Mouse (Mus musculus) liver, embryonic 16.5 days (tissue): ENCODE data around the gene Chrna3. TPM values are rescaled to one million over a fixed set of nuclear protein-coding genes. Genes with fewer than 3 reads are reported as not detected.

ENCODE experiments used
- ATAC-seq: fragments of 200-750 bp; cut with Nextera tagmentation; 2 replicates; pipeline ENCODE4 v1.8.0; 2017; ENCODE audit warnings: low read depth, mild to moderate bottlenecking, moderate number of reproducible peaks, moderate library complexity
- H3K27ac ChIP-seq: fragments of 300-500 bp; sonication (generic); 2 replicates; pipeline ENCODE4 v1.5.1; 2014; ENCODE audit warnings: mild to moderate bottlenecking, low read length
- H3K27me3 ChIP-seq: fragments of 300-500 bp; sonication (generic); 2 replicates; pipeline ENCODE4 v1.6.1; 2014; ENCODE audit warnings: low read depth, low read length, mixed read lengths; ENCODE audit not compliant: control insufficient read depth, insufficient read depth
- H3K36me3 ChIP-seq: fragments of 300-500 bp; sonication (generic); 2 replicates; pipeline ENCODE4 v1.6.1; 2014; ENCODE audit warnings: mild to moderate bottlenecking; ENCODE audit not compliant: control insufficient read depth, insufficient read depth
- H3K4me1 ChIP-seq: fragments of 300-500 bp; sonication (generic); 2 replicates; pipeline ENCODE4 v1.6.1; 2014; ENCODE audit warnings: low read depth, low read length, mixed read lengths; ENCODE audit not compliant: control insufficient read depth
- H3K4me2 ChIP-seq: fragments of 300-500 bp; sonication (generic); 2 replicates; pipeline ENCODE4 v1.6.1; 2014; ENCODE audit warnings: low read depth, low read length, mixed read lengths
- H3K4me3 ChIP-seq: fragments of 300-500 bp; sonication (generic); 2 replicates; pipeline ENCODE4 v1.5.1; 2014; ENCODE audit warnings: low read depth, mild to moderate bottlenecking, low read length
- H3K9ac ChIP-seq: fragments of 300-500 bp; sonication (generic); 2 replicates; pipeline ENCODE4 v1.6.1; 2014; ENCODE audit warnings: low read depth, low read length
- H3K9me3 ChIP-seq: fragments of 300-500 bp; sonication (generic); replicated peaks from 2 replicates; pipeline ENCODE4 v1.6.1; 2016; ENCODE audit warnings: low read length; ENCODE audit not compliant: control insufficient read depth
- WGBS: fragments of 180-500 bp; shearing (Covaris S2); extraction: QIAGEN DNeasy Blood & Tissue Kit; methylation state at CpG from one replicate; pipeline ENCODE4 v1.1.7; 2014; ENCODE audit not compliant: insufficient replicate concordance; 5-methylcytosine and 5-hydroxymethylcytosine counted together
- polyA plus RNA-seq: library from polyadenylated mRNA; unstranded; fragments of >200 nt; fragmentation: Nextera tagmentation; extraction: Ambion mirVana; gene quantifications from 2 replicates; pipeline ENCODE4 v1.2.1, GENCODE M21; 2015

The Chrna3 gene
- polyA plus RNA-seq, 1 experiment from 2014 or later, result 0.05 TPM

- Histone ChIP-seq H3K36me3 (no peaks in the 10 kb centered on the region), H3K4me3 (no peak overlapping the region), H3K4me1 (no peaks in the 10 kb centered on the region), H3K9me3 (no peaks in the 10 kb centered on the region), H3K4me2 (no peak overlapping the region), H3K27ac (no peak overlapping the region), H3K9ac (no peak overlapping the region), H3K27me3 (peaks cover 2% of the 10 kb centered on the region; the same call in 1 of the 2 replicates)
- no peak for ATAC-seq
- WGBS, result 28% methylated on average over 8 of the region's 8 CpGs
Measured at GRCm38 (mm10) chr9:55043688-55044087, 17.3 kb upstream of the Chrna3 start.

DNA sequence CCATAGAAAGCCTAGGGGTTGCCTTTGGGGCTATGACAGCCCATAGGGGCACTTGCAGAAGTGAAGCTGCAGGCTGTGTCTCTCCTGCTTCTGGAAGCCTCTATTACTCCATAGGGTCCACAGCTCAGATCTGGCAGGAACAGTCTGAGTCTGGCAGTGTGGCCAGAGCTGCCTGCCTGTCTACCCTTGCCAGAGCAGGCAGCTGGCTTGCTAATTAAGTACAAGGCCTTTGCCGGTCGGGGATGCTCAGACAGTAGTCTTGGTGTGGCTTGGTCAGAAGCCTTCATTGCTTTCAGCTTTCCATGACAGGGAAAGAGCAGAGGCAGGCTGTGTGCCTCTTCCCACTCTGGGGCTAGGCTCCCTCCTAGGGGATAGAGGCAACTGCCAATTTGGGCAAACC is 15.0 kb upstream of the Chrna3 start:
- 56% methylated on average over 2 of the region's 2 CpGs for WGBS
- Histone ChIP-seq H3K4me3 (no peak overlapping the region), H3K27ac (no peak overlapping the region), H3K9me3 (no peaks in the 10 kb centered on the region), H3K4me2 (no peak overlapping the region), H3K9ac (no peak overlapping the region), H3K4me1 (no peaks in the 10 kb centered on the region), H3K36me3 (no peaks in the 10 kb centered on the region), H3K27me3 (no peaks in the 10 kb centered on the region)
- no peak for ATAC-seq

- no peaks in the 10 kb centered on the region for H3K27me3 ChIP-seq
- H3K9ac ChIP-seq, result no peak overlapping the region
- no peak overlapping the region for H3K4me2 ChIP-seq
- H3K4me3 ChIP-seq, result no peak overlapping the region
- no peak overlapping the region for H3K27ac ChIP-seq
- WGBS, result 56% methylated on average over 5 of the region's 5 CpGs
- ATAC-seq, result no peak
- no peaks in the 10 kb centered on the region for H3K9me3 ChIP-seq
- H3K4me1 ChIP-seq, result no peaks in the 10 kb centered on the region
- no peaks in the 10 kb centered on the region for H3K36me3 ChIP-seq
Measured at GRCm38 (mm10) chr9:55039983-55040382, 13.6 kb upstream of the Chrna3 start.

GRCm38 (mm10) chr9:55038948-55039347 is 12.6 kb upstream of the Chrna3 start:
- Histone ChIP-seq H3K27ac (no peak overlapping the region), H3K4me2 (no peak overlapping the region), H3K36me3 (no peaks in the 10 kb centered on the region), H3K9me3 (no peaks in the 10 kb centered on the region), H3K4me3 (no peak overlapping the region), H3K9ac (no peak overlapping the region), H3K27me3 (no peaks in the 10 kb centered on the region), H3K4me1 (no peaks in the 10 kb centered on the region)
- 62% methylated on average over 8 of the region's 8 CpGs for WGBS
- ATAC-seq, result no peak

DNA sequence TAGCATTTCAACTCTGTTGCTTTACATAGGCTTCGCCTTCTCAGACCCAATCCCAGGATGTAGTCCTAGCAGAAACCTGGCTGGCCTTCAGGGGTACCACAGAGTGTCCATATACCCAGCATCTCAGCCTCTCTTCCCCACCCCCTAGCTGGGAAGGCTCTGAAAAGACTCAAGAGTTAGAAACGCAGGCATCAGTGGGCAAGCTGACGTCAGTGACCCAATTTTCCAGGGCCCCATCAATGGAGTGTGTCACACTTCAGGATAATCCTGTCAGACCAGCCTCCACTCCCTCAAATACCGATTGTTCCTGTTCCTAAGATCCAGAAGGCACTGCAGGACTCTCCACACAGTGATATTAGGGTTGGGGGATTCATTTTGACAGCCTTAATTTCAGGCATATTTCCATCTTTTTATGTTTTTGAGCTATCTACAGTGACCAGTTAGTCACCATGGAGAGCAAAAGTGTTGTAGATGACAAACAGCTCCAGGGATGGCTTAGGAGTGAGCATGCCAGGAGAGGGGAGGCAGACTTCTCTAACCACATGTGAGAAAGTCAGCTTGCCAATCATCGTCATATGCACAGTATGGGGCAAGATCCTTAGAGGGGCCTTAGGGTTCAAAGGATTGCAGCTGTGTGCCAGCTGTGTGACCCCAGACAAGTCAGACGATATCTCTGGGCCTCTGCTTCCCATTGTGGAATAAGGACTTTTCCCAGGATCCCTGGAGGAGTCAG is 5.2 kb upstream of the Chrna3 start:
- no peak overlapping the region for H3K27ac ChIP-seq
- H3K9ac ChIP-seq, result no peak overlapping the region
- no peak overlapping the region for H3K4me3 ChIP-seq
- ATAC-seq, result no peak
- no peaks in the 10 kb centered on the region for H3K9me3 ChIP-seq
- H3K27me3 ChIP-seq, result peaks cover 9% of the 10 kb centered on the region
- no peaks in the 10 kb centered on the region for H3K4me1 ChIP-seq
- H3K36me3 ChIP-seq, result no peaks in the 10 kb centered on the region
- no peak overlapping the region for H3K4me2 ChIP-seq
- 44% methylated on average over 6 of the region's 6 CpGs for WGBS

GRCm38 (mm10) chr9:55025534-55026274 is 658 bp downstream of the Chrna3 start:
- Histone ChIP-seq H3K36me3 (no peaks in the 10 kb centered on the region), H3K4me1 (no peaks in the 10 kb centered on the region), H3K4me2 (no peak overlapping the region), H3K9me3 (no peaks in the 10 kb centered on the region), H3K9ac (no peak overlapping the region), H3K27me3 (peaks cover 36% of the 10 kb centered on the region), H3K27ac (no peak overlapping the region), H3K4me3 (no peak overlapping the region)
- no peak for ATAC-seq
- 13% methylated on average over 38 of the region's 38 CpGs for WGBS

- H3K4me1 ChIP-seq, result no peaks in the 10 kb centered on the region
- H3K36me3 ChIP-seq, result no peaks in the 10 kb centered on the region
- no peaks in the 10 kb centered on the region for H3K9me3 ChIP-seq
- no peak overlapping the region for H3K27ac ChIP-seq
- H3K4me3 ChIP-seq, result no peak overlapping the region
- H3K4me2 ChIP-seq, result no peak overlapping the region
- H3K9ac ChIP-seq, result no peak overlapping the region
- H3K27me3 ChIP-seq, result peaks cover 36% of the 10 kb centered on the region
- no peak for ATAC-seq
- WGBS, result 37% methylated on average over 13 of the region's 13 CpGs
Measured at GRCm38 (mm10) chr9:55023902-55024583, 2.3 kb downstream of the Chrna3 start.

GRCm38 (mm10) chr9:55023326-55023725 is 3.0 kb downstream of the Chrna3 start:
- no peaks in the 10 kb centered on the region for H3K4me1 ChIP-seq
- H3K9ac ChIP-seq, result no peak overlapping the region
- peaks cover 36% of the 10 kb centered on the region for H3K27me3 ChIP-seq
- no peak for ATAC-seq
- no peak overlapping the region for H3K27ac ChIP-seq
- no peaks in the 10 kb centered on the region for H3K9me3 ChIP-seq
- no peaks in the 10 kb centered on the region for H3K36me3 ChIP-seq
- H3K4me3 ChIP-seq, result no peak overlapping the region
- no peak overlapping the region for H3K4me2 ChIP-seq
- 59% methylated on average over 5 of the region's 5 CpGs for WGBS

- no peaks in the 10 kb centered on the region for H3K27me3 ChIP-seq
- H3K36me3 ChIP-seq, result no peaks in the 10 kb centered on the region
- H3K4me3 ChIP-seq, result no peak overlapping the region
Measured at GRCm38 (mm10) chr9:55016926-55017325, 9.4 kb downstream of the Chrna3 start.

More at GRCm38 (mm10) chr9:55016926-55017325, 9.4 kb downstream of the Chrna3 start:
- no peak overlapping the region for H3K27ac ChIP-seq
- no peaks in the 10 kb centered on the region for H3K4me1 ChIP-seq
- ATAC-seq, result no peak
- whole genome bisulfite sequencing, result 39% methylated on average over 3 of the region's 3 CpGs
- no peaks in the 10 kb centered on the region for H3K9me3 ChIP-seq
- no peak overlapping the region for H3K9ac ChIP-seq
- H3K4me2 ChIP-seq, result no peak overlapping the region
